Mouse (Mus musculus) cerebellum, adult 2 months (tissue): Measurements from ENCODE around the gene Rora.

ENCODE experiments used
- CTCF ChIP-seq: fragments of 200-500 bp; IDR thresholded peaks from 2 replicates; pipeline ENCODE4 v1.5.1; 2011; ENCODE audit warnings: low read depth, mild to moderate bottlenecking, control low read depth, low read length, moderate library complexity, borderline replicate concordance; ENCODE audit not compliant: insufficient read depth
- POLR2A ChIP-seq: fragments of 200-500 bp; IDR thresholded peaks from 2 replicates; pipeline ENCODE4 v1.6.1; 2011; ENCODE audit warnings: low read length, control low read depth, borderline replicate concordance; ENCODE audit not compliant: insufficient read depth

DNA sequence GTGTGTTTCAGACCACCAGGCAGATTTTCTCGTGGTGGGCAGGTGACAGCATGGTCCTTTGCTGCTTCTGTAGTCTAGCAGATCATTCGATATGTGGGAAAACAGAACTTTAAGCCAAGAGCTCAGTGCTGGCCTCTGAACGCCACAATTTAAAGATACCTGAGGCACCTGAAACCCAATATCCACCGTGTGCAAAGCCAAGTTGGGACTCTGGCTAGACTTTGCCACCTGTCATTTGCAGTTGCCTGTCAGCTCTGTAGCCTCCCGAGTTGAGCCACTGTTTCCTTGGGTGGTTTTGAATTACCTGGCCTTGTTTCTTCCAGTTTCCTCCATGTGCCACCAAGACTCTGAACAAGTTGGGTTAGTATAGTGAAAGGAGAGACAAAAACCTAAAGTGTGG is 82.3 kb downstream of the Rora start:
- TF ChIP-seq CTCF (no peak), POLR2A (no peak)
